Mouse (Mus musculus): ENCODE data around the gene Ptprs. TPM values are rescaled to one million over a fixed set of nuclear protein-coding genes. Genes with fewer than 3 reads are reported as not detected.

Ptprs gene
- polyA plus RNA-seq, 1 experiment from 2014 or later = 111 TPM

- no peaks in the 10 kb centered on the region for H3K27me3 ChIP-seq (ENCODE audit: control insufficient read depth, insufficient read depth, low read length)
- peak overlapping the region; percentile 71 for H3K9ac ChIP-seq (replicated peaks; ENCODE audit: low read depth, low read length)
- H3K27ac ChIP-seq (ENCODE audit: low read length) = peak overlapping the region; percentile 93
- H3K9me3 ChIP-seq (ENCODE audit: control insufficient read depth, low read depth, low read length) = no peaks in the 10 kb centered on the region
- H3K4me3 ChIP-seq (ENCODE audit: low read depth, low read length) = peak overlapping the region; percentile 58
- peak; percentile 92 for ATAC-seq (ENCODE audit: insufficient number of reproducible peaks, insufficient read depth, low FRiP score, low read depth)
- H3K4me2 ChIP-seq (replicated peaks; ENCODE audit: low read depth, low read length) = peak overlapping the region; percentile 83
- peaks cover 37% of the 10 kb centered on the region for H3K4me1 ChIP-seq (ENCODE audit: control insufficient read depth, insufficient read depth, low read length)
- H3K36me3 ChIP-seq (ENCODE audit: control insufficient read depth, insufficient read depth, low read length) = peaks cover 8% of the 10 kb centered on the region; the same call in 1 of the 2 replicates
- under 1% methylated on average over 77 of the region's 77 CpGs for WGBS
Measured at GRCm38 (mm10) chr17:56461771-56462743, 14.2 kb downstream of the Ptprs start.

DNA sequence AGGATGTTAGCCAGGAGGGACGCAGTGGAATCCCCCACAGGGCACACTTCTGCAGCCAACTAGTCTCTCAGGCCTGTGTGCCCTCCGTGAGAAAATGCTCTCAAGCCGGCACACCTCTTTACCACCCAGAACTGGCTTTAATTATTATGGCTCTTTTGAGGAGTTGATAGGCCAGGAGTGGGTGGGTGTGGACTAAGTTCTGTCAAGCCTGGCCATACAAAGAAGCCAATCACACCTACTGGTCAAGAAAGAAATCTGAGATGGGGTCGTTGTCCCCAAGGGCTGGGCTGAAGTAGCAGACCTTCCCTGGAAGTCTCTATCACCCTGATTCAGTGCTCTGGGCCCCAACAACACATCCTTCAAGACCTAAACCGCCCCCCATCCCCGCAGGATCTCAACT is 15.4 kb downstream of the Ptprs start:
- peaks cover 33% of the 10 kb centered on the region for H3K4me1 ChIP-seq (ENCODE audit: control insufficient read depth, insufficient read depth, low read length)
- no peaks in the 10 kb centered on the region for H3K27me3 ChIP-seq (ENCODE audit: control insufficient read depth, insufficient read depth, low read length)
- ATAC-seq (ENCODE audit: insufficient number of reproducible peaks, insufficient read depth, low FRiP score, low read depth) = no peak
- H3K36me3 ChIP-seq (ENCODE audit: control insufficient read depth, insufficient read depth, low read length) = peaks cover 17% of the 10 kb centered on the region
- H3K4me2 ChIP-seq (replicated peaks; ENCODE audit: low read depth, low read length) = peak overlapping the region; percentile 83
- 13% methylated on average over 6 of the region's 6 CpGs for WGBS
- H3K9ac ChIP-seq (replicated peaks; ENCODE audit: low read depth, low read length) = peak overlapping the region; percentile 71
- H3K9me3 ChIP-seq (ENCODE audit: control insufficient read depth, low read depth, low read length) = no peaks in the 10 kb centered on the region
- peak overlapping the region; percentile 58 for H3K4me3 ChIP-seq (ENCODE audit: low read depth, low read length)
- H3K27ac ChIP-seq (ENCODE audit: low read length) = peak overlapping the region; percentile 93; the same call in 1 of the 2 replicates

- Histone ChIP-seq H3K4me2 (replicated peaks; ENCODE audit: low read depth, low read length) (no peak overlapping the region), H3K4me3 (ENCODE audit: low read depth, low read length) (no peak overlapping the region), H3K27ac (ENCODE audit: low read length) (no peak overlapping the region), H3K9ac (replicated peaks; ENCODE audit: low read depth, low read length) (no peak overlapping the region), H3K9me3 (ENCODE audit: control insufficient read depth, low read depth, low read length) (no peaks in the 10 kb centered on the region), H3K27me3 (ENCODE audit: control insufficient read depth, insufficient read depth, low read length) (no peaks in the 10 kb centered on the region), H3K4me1 (ENCODE audit: control insufficient read depth, insufficient read depth, low read length) (peaks cover 21% of the 10 kb centered on the region), H3K36me3 (ENCODE audit: control insufficient read depth, insufficient read depth, low read length) (peaks cover 50% of the 10 kb centered on the region)
- no peak for ATAC-seq (ENCODE audit: insufficient number of reproducible peaks, insufficient read depth, low FRiP score, low read depth)
- WGBS = 86% methylated on average over 1 of the region's 1 CpGs
Measured at GRCm38 (mm10) chr17:56457442-56457841, 18.8 kb downstream of the Ptprs start.

DNA sequence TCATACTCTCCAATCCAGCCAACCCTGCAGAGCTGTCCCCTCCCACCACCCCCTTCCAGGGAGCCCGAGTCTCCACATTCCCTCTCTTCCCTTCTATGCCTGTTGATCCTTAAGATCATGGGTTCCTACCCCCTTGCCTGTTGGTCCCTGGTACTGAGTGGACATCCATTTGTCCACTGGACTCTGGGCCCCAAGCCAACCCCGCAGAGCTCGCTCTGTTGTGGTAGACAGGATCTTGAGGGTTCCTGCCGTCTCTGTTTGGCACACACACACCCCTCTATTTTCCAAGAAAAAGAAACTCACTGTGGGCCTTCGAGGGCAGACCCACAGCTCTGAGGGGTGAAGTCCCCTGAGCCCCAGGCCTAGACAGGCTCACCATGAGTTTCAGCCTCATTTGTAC is 19.9 kb downstream of the Ptprs start:
- Histone ChIP-seq H3K27ac (ENCODE audit: low read length) (no peak overlapping the region), H3K4me3 (ENCODE audit: low read depth, low read length) (no peak overlapping the region), H3K9me3 (ENCODE audit: control insufficient read depth, low read depth, low read length) (no peaks in the 10 kb centered on the region), H3K36me3 (ENCODE audit: control insufficient read depth, insufficient read depth, low read length) (peaks cover 61% of the 10 kb centered on the region), H3K9ac (replicated peaks; ENCODE audit: low read depth, low read length) (no peak overlapping the region), H3K4me2 (replicated peaks; ENCODE audit: low read depth, low read length) (no peak overlapping the region), H3K4me1 (ENCODE audit: control insufficient read depth, insufficient read depth, low read length) (peaks cover 21% of the 10 kb centered on the region), H3K27me3 (ENCODE audit: control insufficient read depth, insufficient read depth, low read length) (no peaks in the 10 kb centered on the region)
- no peak for ATAC-seq (ENCODE audit: insufficient number of reproducible peaks, insufficient read depth, low FRiP score, low read depth)
- WGBS = 93% methylated on average over 5 of the region's 5 CpGs

DNA sequence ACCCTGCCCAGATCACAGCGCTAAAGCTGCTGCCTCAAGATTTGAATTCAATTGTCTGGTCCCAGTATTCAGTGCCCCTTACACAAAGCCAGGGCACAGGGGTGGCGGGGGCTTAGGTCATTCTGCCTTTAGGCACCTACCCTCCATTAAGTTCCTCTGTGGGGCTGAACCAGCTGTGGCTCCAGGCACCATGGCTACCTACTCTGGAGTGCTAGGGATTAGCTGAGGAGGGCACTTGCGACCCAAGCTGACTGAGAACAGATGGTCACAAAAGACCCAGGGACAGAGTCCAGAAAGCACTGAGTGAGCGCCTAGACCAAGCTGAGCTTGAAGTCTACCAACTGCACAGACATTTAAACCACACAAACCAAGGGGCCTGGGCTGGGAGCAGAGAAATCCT is 22.6 kb downstream of the Ptprs start:
- H3K27me3 ChIP-seq (ENCODE audit: control insufficient read depth, insufficient read depth, low read length) = no peaks in the 10 kb centered on the region
- no peak overlapping the region for H3K9ac ChIP-seq (replicated peaks; ENCODE audit: low read depth, low read length)
- no peak overlapping the region for H3K27ac ChIP-seq (ENCODE audit: low read length)
- H3K4me1 ChIP-seq (ENCODE audit: control insufficient read depth, insufficient read depth, low read length) = peaks cover 2% of the 10 kb centered on the region; the same call in 1 of the 2 replicates
- peaks cover 88% of the 10 kb centered on the region for H3K36me3 ChIP-seq (ENCODE audit: control insufficient read depth, insufficient read depth, low read length)
- WGBS = 90% methylated on average over 4 of the region's 4 CpGs
- no peaks in the 10 kb centered on the region for H3K9me3 ChIP-seq (ENCODE audit: control insufficient read depth, low read depth, low read length)
- H3K4me3 ChIP-seq (ENCODE audit: low read depth, low read length) = no peak overlapping the region
- H3K4me2 ChIP-seq (replicated peaks; ENCODE audit: low read depth, low read length) = no peak overlapping the region
- ATAC-seq (ENCODE audit: insufficient number of reproducible peaks, insufficient read depth, low FRiP score, low read depth) = no peak

GRCm38 (mm10) chr17:56453251-56453650 is 23.0 kb downstream of the Ptprs start:
- Histone ChIP-seq H3K36me3 (ENCODE audit: control insufficient read depth, insufficient read depth, low read length) (peaks cover 92% of the 10 kb centered on the region), H3K27ac (ENCODE audit: low read length) (no peak overlapping the region), H3K4me1 (ENCODE audit: control insufficient read depth, insufficient read depth, low read length) (no peaks in the 10 kb centered on the region), H3K4me2 (replicated peaks; ENCODE audit: low read depth, low read length) (no peak overlapping the region), H3K27me3 (ENCODE audit: control insufficient read depth, insufficient read depth, low read length) (no peaks in the 10 kb centered on the region), H3K9me3 (ENCODE audit: control insufficient read depth, low read depth, low read length) (no peaks in the 10 kb centered on the region), H3K4me3 (ENCODE audit: low read depth, low read length) (no peak overlapping the region), H3K9ac (replicated peaks; ENCODE audit: low read depth, low read length) (no peak overlapping the region)
- no peak for ATAC-seq (ENCODE audit: insufficient number of reproducible peaks, insufficient read depth, low FRiP score, low read depth)
- WGBS = 83% methylated on average over 4 of the region's 4 CpGs

GRCm38 (mm10) chr17:56447716-56448115 is 28.6 kb downstream of the Ptprs start:
- Histone ChIP-seq H3K4me2 (replicated peaks; ENCODE audit: low read depth, low read length) (no peak overlapping the region), H3K27me3 (ENCODE audit: control insufficient read depth, insufficient read depth, low read length) (no peaks in the 10 kb centered on the region), H3K4me3 (ENCODE audit: low read depth, low read length) (no peak overlapping the region), H3K36me3 (ENCODE audit: control insufficient read depth, insufficient read depth, low read length) (peaks cover 73% of the 10 kb centered on the region), H3K9ac (replicated peaks; ENCODE audit: low read depth, low read length) (no peak overlapping the region), H3K4me1 (ENCODE audit: control insufficient read depth, insufficient read depth, low read length) (no peaks in the 10 kb centered on the region), H3K9me3 (ENCODE audit: control insufficient read depth, low read depth, low read length) (no peaks in the 10 kb centered on the region), H3K27ac (ENCODE audit: low read length) (no peak overlapping the region)
- no peak for ATAC-seq (ENCODE audit: insufficient number of reproducible peaks, insufficient read depth, low FRiP score, low read depth)
- 76% methylated on average over 2 of the region's 2 CpGs for WGBS

- 67% methylated on average over 14 of the region's 14 CpGs for WGBS
- no peak for ATAC-seq (ENCODE audit: insufficient number of reproducible peaks, insufficient read depth, low FRiP score, low read depth)
Measured at GRCm38 (mm10) chr17:56445397-56445796, 30.9 kb downstream of the Ptprs start.

More at GRCm38 (mm10) chr17:56445397-56445796, 30.9 kb downstream of the Ptprs start:
- Histone ChIP-seq H3K9me3 (ENCODE audit: control insufficient read depth, low read depth, low read length) (no peaks in the 10 kb centered on the region), H3K36me3 (ENCODE audit: control insufficient read depth, insufficient read depth, low read length) (peaks cover 61% of the 10 kb centered on the region), H3K27me3 (ENCODE audit: control insufficient read depth, insufficient read depth, low read length) (no peaks in the 10 kb centered on the region), H3K9ac (replicated peaks; ENCODE audit: low read depth, low read length) (no peak overlapping the region), H3K4me2 (replicated peaks; ENCODE audit: low read depth, low read length) (no peak overlapping the region), H3K4me1 (ENCODE audit: control insufficient read depth, insufficient read depth, low read length) (no peaks in the 10 kb centered on the region), H3K4me3 (ENCODE audit: low read depth, low read length) (no peak overlapping the region), H3K27ac (ENCODE audit: low read length) (no peak overlapping the region)
